Mouse (Mus musculus) macrophage (primary cell): ENCODE measurements around the gene Nckap1. TPM values are rescaled to one million over a fixed set of nuclear protein-coding genes. Genes with fewer than 3 reads are reported as not detected.

ENCODE experiments used
- H3K27ac ChIP-seq: fragments of 350-480 bp; formaldehyde crosslinking; 2 replicates; pipeline ENCODE4 v1.9.0; 2021
- H3K36me3 ChIP-seq: fragments of 350-480 bp; formaldehyde crosslinking; 2 replicates; pipeline ENCODE4 v1.9.0; 2021; ENCODE audit errors: inconsistent target
- H3K4me3 ChIP-seq: fragments of 350-480 bp; formaldehyde crosslinking; 2 replicates; pipeline ENCODE4 v1.9.0; 2021; ENCODE audit errors: inconsistent target
- H3K79me2 ChIP-seq: fragments of 350-480 bp; formaldehyde crosslinking; 2 replicates; pipeline ENCODE4 v1.9.0; 2021; ENCODE audit errors: inconsistent target
- WGBS: methylation state at CpG from one replicate; pipeline ENCODE4 v1.1.7; 2026; ENCODE audit warnings: inconsistent platforms; ENCODE audit not compliant: missing documents; 5-methylcytosine and 5-hydroxymethylcytosine counted together
- polyA plus RNA-seq: library from polyadenylated mRNA; stranded (reverse); fragments of 250-400 nt; gene quantifications from 3 replicates; pipeline ENCODE4 v1.2.4, GENCODE M21; 2018; ENCODE audit warnings: inconsistent platforms

Gene Nckap1
- polyA plus RNA-seq, 1 experiment from 2014 or later = 3.2 TPM

DNA sequence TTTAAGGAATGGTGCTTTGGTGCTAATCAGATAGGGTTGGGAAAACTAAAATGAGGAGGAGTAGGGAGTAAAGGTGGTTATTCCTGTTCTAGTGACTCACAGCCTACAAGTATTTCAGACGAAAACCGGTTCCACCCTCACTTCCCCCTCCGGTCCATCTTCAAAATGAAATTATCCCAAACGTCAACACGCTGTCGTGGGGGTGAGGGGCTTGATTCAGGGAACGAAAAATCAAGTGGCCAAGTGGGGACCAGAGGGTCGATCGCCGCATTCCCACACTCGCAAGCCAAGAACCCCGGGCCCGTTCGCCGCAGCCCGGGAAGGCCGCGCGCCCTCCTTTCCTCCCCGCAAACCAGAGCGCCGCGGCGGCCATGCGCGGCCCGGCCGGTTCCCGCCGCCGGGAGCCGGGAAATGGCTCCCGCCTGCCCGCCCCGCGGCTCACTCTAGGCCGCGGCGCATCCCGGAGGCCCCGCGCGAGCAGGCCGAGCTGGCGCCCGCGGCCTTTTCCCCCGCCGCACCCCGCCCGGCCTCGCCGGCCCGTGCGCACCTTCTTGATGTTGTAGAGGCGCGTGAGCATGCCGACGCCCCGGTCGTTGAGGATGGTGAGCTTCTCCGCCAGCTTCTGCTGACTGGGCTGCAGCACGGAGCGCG lies 744 bp downstream of the Nckap1 start:
- Histone ChIP-seq H3K4me3 (no peak overlapping the region), H3K27ac (no peak overlapping the region), H3K79me2 (no peaks in the 10 kb centered on the region), H3K36me3 (no peaks in the 10 kb centered on the region)
- WGBS = 1% methylated on average over 64 of the region's 65 CpGs

DNA sequence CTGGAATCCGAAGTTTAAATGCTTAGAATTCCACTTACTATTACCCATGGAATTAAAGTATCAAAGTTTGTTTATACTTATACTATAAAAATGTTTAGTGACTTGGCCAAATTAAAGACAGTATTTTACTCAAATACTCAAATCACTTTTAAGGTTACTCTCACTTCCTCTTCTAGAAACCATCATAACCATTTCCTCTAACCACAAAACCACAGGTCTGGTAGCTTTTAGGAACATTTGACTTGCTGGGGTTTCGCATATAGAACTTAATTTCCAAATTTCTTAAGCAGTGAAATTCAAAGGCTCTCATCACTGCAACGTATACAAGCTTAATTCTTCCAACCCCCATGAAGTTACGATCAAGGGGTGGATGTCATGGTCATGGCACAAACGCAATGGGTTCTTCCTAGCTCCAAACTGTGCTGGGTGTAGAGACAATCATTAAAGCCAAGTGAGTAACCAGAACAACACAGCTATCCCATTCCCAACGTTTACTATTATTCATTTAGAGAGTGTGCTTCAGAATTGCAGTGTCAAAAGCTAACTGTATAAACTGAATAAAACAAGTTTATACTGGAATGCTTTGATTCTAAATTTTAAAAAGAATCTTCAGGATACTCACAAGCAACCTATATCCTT lies 1.8 kb downstream of the Nckap1 start:
- H3K27ac ChIP-seq = no peak overlapping the region
- no peak overlapping the region for H3K4me3 ChIP-seq
- no peaks in the 10 kb centered on the region for H3K36me3 ChIP-seq
- WGBS = 4% methylated on average over 6 of the region's 6 CpGs
- no peaks in the 10 kb centered on the region for H3K79me2 ChIP-seq

DNA sequence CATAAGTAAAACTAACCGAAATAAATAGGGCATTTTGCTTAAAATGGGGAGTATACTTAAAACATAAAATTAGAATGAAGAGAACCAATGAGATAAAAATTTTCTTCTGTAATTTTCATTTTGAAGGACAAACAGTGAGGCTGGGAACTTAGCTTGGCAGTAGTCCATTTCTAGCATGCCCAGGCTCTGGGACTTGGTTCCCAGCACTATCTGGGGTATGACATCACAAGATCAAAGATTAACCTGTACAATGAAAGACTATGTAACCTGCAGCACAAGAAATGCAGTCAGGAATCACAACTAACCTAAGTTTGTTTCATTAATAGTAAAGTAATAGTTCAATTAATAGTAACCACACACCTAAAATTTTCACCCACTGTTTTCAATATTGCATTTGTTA lies 3.9 kb downstream of the Nckap1 start:
- WGBS = 92% methylated on average over 1 of the region's 1 CpGs

DNA sequence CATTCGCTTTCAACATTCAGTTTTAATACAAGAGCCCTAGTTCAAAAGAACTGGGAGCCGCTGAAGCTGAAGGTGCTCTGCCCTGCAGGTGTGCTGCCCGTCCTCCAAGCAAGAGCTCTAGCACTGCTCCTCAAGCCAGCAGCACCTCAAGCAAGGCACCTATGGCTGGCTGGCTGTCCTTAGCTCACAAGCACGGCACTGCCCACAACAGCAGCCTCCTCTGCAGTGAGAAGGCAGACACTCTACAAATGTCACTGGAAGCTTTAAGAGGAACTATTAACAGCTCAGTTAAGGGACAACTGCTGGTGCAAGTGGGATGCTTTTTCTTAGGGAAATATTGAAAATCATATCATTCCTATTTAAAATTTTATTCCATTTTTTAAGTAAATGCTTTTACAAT lies 10.5 kb downstream of the Nckap1 start:
- 83% methylated on average over 4 of the region's 4 CpGs for WGBS
- H3K36me3 ChIP-seq = no peaks in the 10 kb centered on the region
- H3K27ac ChIP-seq = no peak overlapping the region
- no peak overlapping the region for H3K4me3 ChIP-seq
- no peaks in the 10 kb centered on the region for H3K79me2 ChIP-seq

More for the DNA sequence above, 3.9 kb downstream of the Nckap1 start:
- Histone ChIP-seq H3K4me3 (no peak overlapping the region), H3K27ac (no peak overlapping the region), H3K36me3 (no peaks in the 10 kb centered on the region), H3K79me2 (no peaks in the 10 kb centered on the region)

DNA sequence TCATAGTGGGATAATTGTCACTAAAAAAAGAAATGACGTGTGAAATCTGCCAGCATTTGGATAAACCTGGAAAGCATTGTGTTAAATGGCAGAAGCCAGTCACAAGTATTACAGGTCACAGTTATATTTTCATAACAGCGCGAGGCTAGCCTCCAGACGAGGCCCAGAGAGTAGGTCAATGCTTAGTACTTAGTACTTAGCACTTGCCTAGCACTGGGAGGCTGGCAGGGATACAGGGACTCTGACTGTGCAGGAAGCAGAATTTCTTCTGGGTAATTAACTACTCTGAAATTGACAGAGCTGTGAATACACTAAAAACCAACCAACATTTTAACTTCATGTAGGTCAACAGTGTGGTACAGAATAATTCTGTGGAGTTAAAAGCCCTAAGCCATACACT lies 13.8 kb downstream of the Nckap1 start:
- Histone ChIP-seq H3K4me3 (no peak overlapping the region), H3K36me3 (no peaks in the 10 kb centered on the region), H3K79me2 (no peaks in the 10 kb centered on the region), H3K27ac (no peak overlapping the region)
- 86% methylated on average over 4 of the region's 4 CpGs for WGBS

DNA sequence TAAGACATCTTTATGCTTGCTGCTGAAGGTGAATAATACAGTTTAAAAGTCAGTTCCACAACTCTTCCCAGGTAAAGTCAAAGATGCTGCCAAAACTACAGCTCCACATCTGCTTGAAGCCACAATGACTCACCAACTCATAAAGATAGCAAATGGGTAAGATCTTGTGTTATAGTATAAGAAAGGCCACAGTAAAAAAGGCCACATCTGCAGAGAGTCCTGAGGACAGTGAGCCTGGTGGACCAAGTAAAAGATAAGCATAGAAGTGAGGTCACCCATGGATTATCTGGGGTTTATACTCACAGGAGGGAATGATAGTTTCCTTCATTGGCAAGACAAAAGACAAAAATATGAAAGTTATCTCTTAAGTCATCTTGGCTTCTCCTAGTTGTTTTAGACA lies 18.9 kb downstream of the Nckap1 start:
- no peak overlapping the region for H3K27ac ChIP-seq
- H3K79me2 ChIP-seq = no peaks in the 10 kb centered on the region
- H3K36me3 ChIP-seq = no peaks in the 10 kb centered on the region
- H3K4me3 ChIP-seq = no peak overlapping the region

DNA sequence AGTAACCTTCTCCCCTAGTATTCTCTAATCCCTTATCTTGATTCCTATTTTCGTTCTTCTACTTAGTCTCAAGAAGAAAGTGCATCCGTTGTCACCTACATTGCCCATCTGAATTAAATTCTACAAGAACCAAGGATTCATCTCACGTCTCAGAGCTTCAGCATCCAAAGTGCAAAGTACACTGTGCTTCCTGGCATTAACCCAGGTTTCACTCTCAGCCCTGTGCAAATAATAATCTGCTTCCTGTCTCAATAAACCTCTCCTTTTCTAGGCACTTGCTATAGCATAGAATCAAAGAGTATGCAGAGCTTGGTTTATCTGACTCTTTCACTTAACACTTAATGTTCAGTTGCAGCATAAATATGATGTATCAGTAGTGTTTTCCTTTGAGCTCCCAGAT lies 19.7 kb downstream of the Nckap1 start:
- Histone ChIP-seq H3K79me2 (no peaks in the 10 kb centered on the region), H3K4me3 (no peak overlapping the region), H3K36me3 (no peaks in the 10 kb centered on the region), H3K27ac (no peak overlapping the region)
- WGBS = 84% methylated on average over 3 of the region's 3 CpGs

DNA sequence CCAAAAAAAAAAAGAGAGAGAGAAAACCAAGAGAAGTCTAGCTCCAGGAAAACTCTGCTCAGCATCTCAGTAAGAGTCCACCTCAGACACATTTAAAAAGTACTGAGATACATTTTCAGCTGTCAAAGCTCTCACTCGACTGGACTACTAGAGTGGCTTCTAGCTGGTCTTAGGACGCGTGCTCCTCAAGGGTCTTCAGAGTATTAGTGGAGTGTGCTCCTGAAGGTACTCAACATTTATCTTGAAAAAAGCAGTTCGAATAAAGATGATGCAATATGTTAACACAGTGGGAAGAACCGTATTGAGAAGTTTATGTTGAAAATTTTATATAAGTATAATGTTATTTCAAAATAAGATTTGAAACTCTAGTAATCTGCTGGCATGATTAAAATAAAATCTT lies 20.4 kb downstream of the Nckap1 start:
- H3K79me2 ChIP-seq = no peaks in the 10 kb centered on the region
- WGBS = 93% methylated on average over 5 of the region's 5 CpGs
- no peaks in the 10 kb centered on the region for H3K36me3 ChIP-seq
- H3K4me3 ChIP-seq = no peak overlapping the region
- no peak overlapping the region for H3K27ac ChIP-seq

DNA sequence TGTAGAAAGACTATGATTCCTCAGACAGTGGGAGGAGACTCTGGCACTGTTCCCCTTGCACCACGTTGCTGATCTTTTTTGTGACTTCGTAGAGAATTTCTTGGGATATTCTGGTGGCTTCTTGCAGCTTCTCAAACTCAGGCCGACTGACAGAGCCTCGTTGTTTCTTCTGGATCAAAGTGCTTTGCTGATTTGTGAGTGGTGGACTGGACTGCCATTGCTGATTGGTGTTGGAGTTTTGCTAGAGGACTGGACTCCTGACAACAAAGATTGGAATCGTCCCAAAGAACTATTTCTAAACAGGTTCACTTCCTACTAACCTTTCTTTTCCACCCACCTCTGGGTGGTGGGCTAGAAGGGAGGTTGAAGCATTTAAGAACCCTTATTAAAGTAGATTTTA lies 21.5 kb downstream of the Nckap1 start:
- Histone ChIP-seq H3K4me3 (no peak overlapping the region), H3K36me3 (no peaks in the 10 kb centered on the region), H3K79me2 (no peaks in the 10 kb centered on the region), H3K27ac (no peak overlapping the region)
- 83% methylated on average over 5 of the region's 5 CpGs for whole genome bisulfite sequencing

DNA sequence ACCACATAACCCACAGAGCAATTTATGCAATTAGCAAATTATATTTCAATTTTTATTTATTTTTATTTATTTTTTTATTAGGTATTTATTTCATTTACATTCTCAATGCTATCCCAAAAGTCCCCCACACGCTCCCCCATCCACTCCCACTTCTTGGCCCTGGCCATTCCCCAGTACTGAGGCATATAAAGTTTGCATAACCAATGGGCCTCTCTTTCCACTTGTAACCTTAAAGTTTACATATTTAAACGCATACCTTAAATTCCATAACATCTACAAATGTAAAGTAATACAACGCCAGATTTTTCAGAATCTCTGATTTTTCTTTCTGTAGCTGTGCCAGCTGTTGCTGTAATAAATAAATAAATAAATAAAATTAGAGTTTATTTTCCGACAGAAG lies 26.7 kb downstream of the Nckap1 start:
- H3K27ac ChIP-seq = no peak overlapping the region
- no peak overlapping the region for H3K4me3 ChIP-seq
- 84% methylated on average over 4 of the region's 4 CpGs for WGBS
- H3K79me2 ChIP-seq = no peaks in the 10 kb centered on the region
- H3K36me3 ChIP-seq = no peaks in the 10 kb centered on the region

DNA sequence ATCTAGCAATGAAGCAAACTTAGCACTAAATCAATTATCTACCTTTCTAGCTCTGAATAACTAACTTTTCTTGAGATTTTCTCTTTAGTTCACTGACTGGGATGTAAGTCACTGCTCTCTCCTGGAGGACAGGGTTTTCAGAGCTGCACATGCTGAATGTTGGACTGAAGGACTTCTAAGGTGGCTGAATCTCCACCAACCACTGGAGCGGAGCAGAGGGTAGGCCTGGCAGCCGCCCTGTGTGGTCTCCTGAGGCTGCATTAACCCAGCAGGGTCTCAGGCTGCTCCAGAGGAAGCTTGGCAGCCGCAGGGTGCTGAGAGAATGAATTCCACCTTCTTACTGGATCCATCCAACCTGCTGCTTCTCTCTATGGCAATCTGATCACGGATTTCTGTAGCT lies 31.5 kb downstream of the Nckap1 start:
- Histone ChIP-seq H3K36me3 (no peaks in the 10 kb centered on the region), H3K27ac (no peak overlapping the region), H3K4me3 (no peak overlapping the region), H3K79me2 (no peaks in the 10 kb centered on the region)
- 95% methylated on average over 4 of the region's 4 CpGs for WGBS

DNA sequence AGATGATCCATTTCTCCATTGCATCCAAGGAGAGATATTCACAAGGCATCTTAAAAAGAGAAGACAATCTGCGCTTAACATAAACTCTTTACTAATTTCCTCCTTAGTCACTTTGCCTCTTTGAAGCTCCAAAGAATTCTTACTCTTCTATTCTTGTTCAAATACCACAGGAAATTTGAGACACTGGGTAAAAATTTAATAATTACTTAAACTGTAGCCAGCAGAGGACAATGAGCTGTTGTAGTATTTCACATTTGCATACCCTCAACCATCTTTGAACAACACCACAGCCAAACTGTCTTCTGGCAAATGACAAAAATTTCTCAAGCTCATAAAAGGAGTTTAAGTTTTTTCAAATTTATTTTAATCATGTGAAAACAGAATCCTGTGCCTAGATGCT lies 33.3 kb downstream of the Nckap1 start:
- H3K36me3 ChIP-seq = no peaks in the 10 kb centered on the region
- no peaks in the 10 kb centered on the region for H3K79me2 ChIP-seq
- H3K4me3 ChIP-seq = no peak overlapping the region
- H3K27ac ChIP-seq = no peak overlapping the region
- WGBS = 95% methylated on average over 1 of the region's 1 CpGs

DNA sequence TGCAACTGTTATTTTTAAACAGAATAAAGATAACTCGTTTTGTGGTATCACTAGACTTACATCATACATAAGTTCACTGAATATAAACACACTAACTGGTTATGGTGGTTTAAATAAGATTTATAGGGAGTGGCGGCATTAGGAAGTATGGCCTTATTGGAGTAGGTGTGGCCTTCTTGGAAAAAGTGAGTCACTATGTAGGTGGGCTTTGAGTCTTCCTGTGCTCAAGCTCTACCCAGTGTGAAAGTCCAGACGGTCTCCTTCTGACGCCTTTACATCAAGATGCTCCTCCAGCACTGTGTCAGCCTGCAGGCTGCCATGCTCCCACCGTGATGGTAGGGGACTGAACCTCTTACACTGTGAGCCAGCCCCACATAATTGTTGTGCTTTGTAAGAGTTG lies 38.4 kb downstream of the Nckap1 start:
- 89% methylated on average over 5 of the region's 5 CpGs for WGBS
- Histone ChIP-seq H3K27ac (no peak overlapping the region), H3K4me3 (no peak overlapping the region), H3K36me3 (no peaks in the 10 kb centered on the region), H3K79me2 (no peaks in the 10 kb centered on the region)

DNA sequence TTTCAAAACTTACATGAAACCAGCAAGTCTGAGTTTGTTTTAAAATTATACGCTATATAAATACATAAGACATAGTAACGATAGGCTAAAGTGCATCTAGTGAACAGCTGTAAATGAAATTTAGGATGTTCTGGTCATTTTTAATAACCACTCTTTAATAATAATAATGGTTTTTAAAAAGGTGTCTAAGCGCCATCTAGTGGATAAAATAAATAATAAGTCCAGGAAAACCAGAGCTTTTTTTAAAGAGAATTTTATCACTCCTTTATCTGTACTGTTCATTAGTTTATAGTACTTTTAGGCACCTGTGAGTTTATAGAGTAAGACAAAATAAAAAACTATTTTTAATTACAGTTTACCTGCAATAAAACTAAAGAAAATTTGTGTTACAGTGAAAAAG lies 44.0 kb downstream of the Nckap1 start:
- Histone ChIP-seq H3K36me3 (no peaks in the 10 kb centered on the region), H3K4me3 (no peak overlapping the region), H3K27ac (no peak overlapping the region), H3K79me2 (no peaks in the 10 kb centered on the region)
- 59% methylated on average over 3 of the region's 3 CpGs for WGBS

DNA sequence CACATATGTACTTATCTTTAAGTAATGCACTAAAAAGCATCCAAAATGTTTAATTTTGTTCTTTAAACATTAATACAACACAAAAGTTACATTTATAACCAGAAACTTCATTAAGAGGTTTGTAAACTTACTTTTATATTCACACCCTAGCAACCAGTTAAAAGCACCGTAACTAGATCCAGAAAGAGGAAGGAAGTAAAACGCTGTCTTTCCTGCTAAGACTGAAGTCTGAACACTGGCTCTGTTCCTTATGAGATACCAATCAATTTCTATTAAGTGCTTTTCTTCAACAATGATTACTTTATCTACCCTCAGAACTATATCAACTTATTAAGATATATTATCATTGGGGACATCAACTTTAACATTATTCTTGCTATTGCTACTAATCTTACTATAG lies 44.6 kb downstream of the Nckap1 start:
- WGBS = 9% methylated on average over 2 of the region's 2 CpGs
- Histone ChIP-seq H3K36me3 (no peaks in the 10 kb centered on the region), H3K79me2 (no peaks in the 10 kb centered on the region), H3K4me3 (no peak overlapping the region), H3K27ac (no peak overlapping the region)

DNA sequence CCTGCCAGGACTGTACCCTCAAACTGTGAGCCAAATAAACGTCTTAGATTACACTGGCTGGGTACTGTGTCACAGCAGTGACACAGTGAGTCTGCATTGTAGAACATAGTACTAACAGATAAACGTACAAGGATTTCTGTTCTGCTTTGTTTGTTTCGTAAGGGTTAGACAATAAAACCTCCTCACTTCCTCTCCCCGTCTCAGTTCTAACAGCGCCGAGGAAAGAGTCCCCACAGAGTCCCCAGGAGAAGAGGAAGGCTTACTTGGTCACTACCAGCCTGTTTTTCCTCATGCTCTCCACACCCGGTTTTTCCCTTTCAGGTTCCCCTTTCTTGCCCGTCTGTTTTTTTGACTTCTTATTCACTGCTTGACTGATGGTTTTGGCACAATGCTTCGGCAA lies 56.9 kb downstream of the Nckap1 start:
- Histone ChIP-seq H3K79me2 (no peaks in the 10 kb centered on the region), H3K36me3 (no peaks in the 10 kb centered on the region), H3K4me3 (no peak overlapping the region), H3K27ac (no peak overlapping the region)
- WGBS = 3% methylated on average over 9 of the region's 9 CpGs
